Mouse (Mus musculus) intestine, postnatal 0 days (tissue): ENCODE measurements at regions not wholly inside any gene's neighbourhood (a gene's known extent, or its start where the extent isn't known, plus 50 kb on each side); places are given as distances from the start of the nearest gene placed in this dataset.

Experiments used
- ATAC-seq: fragments of 200-750 bp; cut with Nextera tagmentation; 2 replicates; pipeline ENCODE4 v1.8.0; 2017; ENCODE audit warnings: mild to moderate bottlenecking, moderate TSS enrichment, moderate library complexity
- H3K27ac ChIP-seq: fragments of 300-500 bp; sonication (generic); 2 replicates; pipeline ENCODE4 v1.5.1; 2014; ENCODE audit warnings: mild to moderate bottlenecking, low read depth, low read length, moderate library complexity
- H3K27me3 ChIP-seq: fragments of 300-500 bp; sonication (generic); replicated peaks from 2 replicates; pipeline ENCODE4 v1.6.1; 2014; ENCODE audit warnings: low read length, mixed read lengths; ENCODE audit not compliant: control insufficient read depth, insufficient read depth
- H3K36me3 ChIP-seq: fragments of 300-500 bp; sonication (generic); 2 replicates; pipeline ENCODE4 v1.6.1; 2014; ENCODE audit warnings: mild to moderate bottlenecking, moderate library complexity; ENCODE audit not compliant: control insufficient read depth, insufficient read depth
- H3K4me1 ChIP-seq: fragments of 300-500 bp; sonication (generic); replicated peaks from 2 replicates; pipeline ENCODE4 v1.6.1; 2014; ENCODE audit warnings: antibody characterized with exemption, low read length, mixed read lengths; ENCODE audit not compliant: control insufficient read depth, insufficient read depth
- H3K4me2 ChIP-seq: fragments of 300-500 bp; sonication (generic); replicated peaks from 2 replicates; pipeline ENCODE4 v1.6.1; 2014; ENCODE audit warnings: low read depth, mild to moderate bottlenecking, moderate library complexity
- H3K4me3 ChIP-seq: fragments of 300-500 bp; sonication (generic); 2 replicates; pipeline ENCODE4 v1.5.1; 2014; ENCODE audit warnings: low read depth, low read length
- H3K9ac ChIP-seq: fragments of 300-500 bp; sonication (generic); 2 replicates; pipeline ENCODE4 v1.6.1; 2014; ENCODE audit warnings: mild to moderate bottlenecking, low read depth, low read length
- H3K9me3 ChIP-seq: fragments of 300-500 bp; sonication (generic); 2 replicates; pipeline ENCODE4 v1.6.1; 2016; ENCODE audit warnings: mixed run types; ENCODE audit not compliant: control insufficient read depth
- CTCF ChIP-seq: sonication (generic); IDR thresholded peaks from 2 replicates; pipeline ENCODE4 v1.5.1; 2016; ENCODE audit warnings: low read depth, mild to moderate bottlenecking, control low read depth, antibody characterized with exemption, moderate library complexity
- WGBS: fragments of 180-500 bp; shearing (Covaris S2); extraction: QIAGEN DNeasy Blood & Tissue Kit; methylation state at CpG from one replicate; pipeline ENCODE4 v1.1.7; 2014; 5-methylcytosine and 5-hydroxymethylcytosine counted together

GRCm38 (mm10) chr9:61862071-61862480, 52.3 kb downstream of the Rplp1 start:
- Histone ChIP-seq H3K4me3 (no peak overlapping the region), H3K27me3 (no peaks in the 10 kb centered on the region), H3K27ac (no peak overlapping the region), H3K9me3 (no peaks in the 10 kb centered on the region), H3K36me3 (no peaks in the 10 kb centered on the region), H3K4me1 (no peaks in the 10 kb centered on the region), H3K9ac (no peak overlapping the region), H3K4me2 (no peak overlapping the region)
- WGBS, result 89% methylated on average over 6 of the region's 6 CpGs
- ATAC-seq, result no peak
- TF ChIP-seq CTCF, result no peak

GRCm38 (mm10) chr9:61860147-61860546, 54.2 kb downstream of the Rplp1 start:
- no peak overlapping the region for H3K9ac ChIP-seq
- no peaks in the 10 kb centered on the region for H3K36me3 ChIP-seq
- ATAC-seq, result no peak
- H3K4me3 ChIP-seq, result no peak overlapping the region
- WGBS, result 27% methylated on average over 2 of the region's 2 CpGs
- H3K9me3 ChIP-seq, result no peaks in the 10 kb centered on the region
- H3K27ac ChIP-seq, result no peak overlapping the region
- H3K4me1 ChIP-seq, result no peaks in the 10 kb centered on the region
- TF ChIP-seq CTCF, result peak; percentile 96
- no peak overlapping the region for H3K4me2 ChIP-seq
- no peaks in the 10 kb centered on the region for H3K27me3 ChIP-seq

- WGBS, result 50% methylated on average over 6 of the region's 6 CpGs
- Histone ChIP-seq H3K4me2 (no peak overlapping the region), H3K9ac (no peak overlapping the region), H3K4me3 (no peak overlapping the region), H3K27me3 (no peaks in the 10 kb centered on the region), H3K4me1 (no peaks in the 10 kb centered on the region), H3K36me3 (no peaks in the 10 kb centered on the region), H3K9me3 (no peaks in the 10 kb centered on the region), H3K27ac (no peak overlapping the region)
- TF ChIP-seq CTCF, result no peak
- no peak for ATAC-seq
Observed at GRCm38 (mm10) chr9:61859438-61859837, 54.9 kb downstream of the Rplp1 start.

- Histone ChIP-seq H3K9me3 (no peaks in the 10 kb centered on the region), H3K4me3 (no peak overlapping the region), H3K27me3 (no peaks in the 10 kb centered on the region), H3K27ac (no peak overlapping the region), H3K4me2 (no peak overlapping the region), H3K4me1 (no peaks in the 10 kb centered on the region), H3K36me3 (no peaks in the 10 kb centered on the region), H3K9ac (no peak overlapping the region)
- no peak for ATAC-seq
- 83% methylated on average over 6 of the region's 6 CpGs for WGBS
- no peak for TF ChIP-seq CTCF
Observed at GRCm38 (mm10) chr9:61857817-61858216, 56.5 kb downstream of the Rplp1 start.

GRCm38 (mm10) chr9:61856686-61857085, 57.7 kb downstream of the Rplp1 start:
- H3K27ac ChIP-seq, result no peak overlapping the region
- no peaks in the 10 kb centered on the region for H3K4me1 ChIP-seq
- H3K9me3 ChIP-seq, result no peaks in the 10 kb centered on the region
- H3K4me2 ChIP-seq, result no peak overlapping the region
- ATAC-seq, result no peak
- no peak overlapping the region for H3K4me3 ChIP-seq
- no peak for TF ChIP-seq CTCF
- no peaks in the 10 kb centered on the region for H3K27me3 ChIP-seq
- no peak overlapping the region for H3K9ac ChIP-seq
- 83% methylated on average over 1 of the region's 1 CpGs for WGBS
- H3K36me3 ChIP-seq, result no peaks in the 10 kb centered on the region

- no peak for TF ChIP-seq CTCF
- Histone ChIP-seq H3K9ac (no peak overlapping the region), H3K36me3 (no peaks in the 10 kb centered on the region), H3K9me3 (no peaks in the 10 kb centered on the region), H3K4me3 (no peak overlapping the region), H3K4me1 (no peaks in the 10 kb centered on the region), H3K4me2 (no peak overlapping the region), H3K27me3 (no peaks in the 10 kb centered on the region), H3K27ac (no peak overlapping the region)
- ATAC-seq, result no peak
- WGBS, result 84% methylated on average over 11 of the region's 11 CpGs
Observed at GRCm38 (mm10) chr9:61855686-61856085, 58.7 kb downstream of the Rplp1 start.

GRCm38 (mm10) chr9:61853841-61854240, 60.5 kb downstream of the Rplp1 start:
- TF ChIP-seq CTCF, result no peak
- Histone ChIP-seq H3K9me3 (no peaks in the 10 kb centered on the region), H3K9ac (no peak overlapping the region), H3K4me1 (no peaks in the 10 kb centered on the region), H3K4me3 (no peak overlapping the region), H3K36me3 (no peaks in the 10 kb centered on the region), H3K27ac (no peak overlapping the region), H3K27me3 (no peaks in the 10 kb centered on the region), H3K4me2 (no peak overlapping the region)
- no peak for ATAC-seq
- 88% methylated on average over 4 of the region's 4 CpGs for WGBS
